Mouse (Mus musculus) ES-Bruce4 (cell line): ENCODE results near the gene Prkce.

ENCODE experiments used
- CTCF ChIP-seq: IDR thresholded peaks from one replicate; pipeline ENCODE4 v1.8.1; 2011; ENCODE audit warnings: low read depth, low read length
- EP300 ChIP-seq: IDR thresholded peaks from 2 replicates; pipeline ENCODE4 v1.6.1; 2011; ENCODE audit warnings: low read depth, low read length; ENCODE audit not compliant: insufficient read depth

GRCm38 (mm10) chr17:86588704-86589449 lies 421.3 kb downstream of the Prkce start:
- TF ChIP-seq EP300 (no peak), CTCF (no peak)
